Mouse (Mus musculus): ENCODE data around the gene Krt1.

Krt1 gene

DNA sequence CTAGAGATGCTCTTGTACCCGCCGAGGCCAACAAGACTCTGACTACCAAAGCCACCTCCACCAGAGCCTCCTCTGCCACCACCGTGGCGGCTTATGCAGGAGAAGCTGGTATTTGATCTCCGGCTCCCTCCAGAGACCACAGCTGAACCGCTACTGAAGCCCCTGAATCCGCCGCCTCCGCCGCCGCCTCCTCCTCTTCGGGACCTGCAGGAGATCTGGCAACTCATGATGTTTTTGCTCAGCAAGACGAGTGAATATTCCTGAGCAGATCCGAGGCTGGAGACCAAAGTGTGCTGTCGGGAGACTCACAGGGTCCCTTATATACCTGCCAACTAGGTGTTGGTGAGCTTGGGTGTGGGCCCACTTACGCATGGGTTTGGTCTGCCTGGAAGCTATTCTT lies 32.7 kb downstream of the Krt1 start, which contains the start of gene Krt2:
Gene Krt2, minus strand, starts transcription at position 295 of the 400 bp plus-strand sequence.
- in situ Hi-C loops (cut with MboI, MseI) = no loop called here

DNA sequence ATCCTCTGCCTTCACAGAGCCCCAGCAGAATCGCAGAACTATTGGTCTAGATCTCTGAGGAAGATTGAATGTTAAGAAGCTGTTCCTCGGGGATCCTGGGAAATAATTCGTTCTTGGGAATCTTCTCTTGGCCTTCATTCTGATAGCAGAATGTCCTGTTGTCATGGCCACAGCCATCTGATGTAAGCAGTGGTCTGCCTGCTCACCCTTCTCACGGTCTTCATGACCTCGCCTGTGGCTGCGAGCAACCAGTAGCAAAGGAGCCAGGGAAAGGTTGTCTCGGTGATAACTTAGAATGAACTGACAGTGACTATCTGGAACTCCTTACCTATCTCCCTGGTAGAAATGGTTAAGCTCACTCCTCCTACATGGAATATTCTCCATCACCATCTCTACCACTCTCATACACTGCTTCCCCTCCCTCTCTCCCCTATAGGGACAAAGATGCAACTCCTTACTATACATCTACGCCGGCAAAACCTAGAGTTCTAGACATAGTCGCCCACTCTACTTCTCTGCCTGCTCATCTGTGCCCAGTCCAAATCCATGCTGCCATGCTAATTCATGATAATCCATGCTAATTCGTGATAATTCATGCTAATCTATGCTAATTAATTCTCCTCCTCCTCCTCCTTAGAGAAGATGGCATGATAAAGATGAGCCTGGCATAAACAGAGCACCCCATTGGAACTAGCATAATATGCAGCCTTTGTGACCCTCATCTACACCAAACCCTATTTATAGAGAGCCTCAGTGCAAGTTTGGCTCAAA lies 47.4 kb downstream of the Krt1 start:
- in situ Hi-C loops (cut with MboI, MseI) = no loop called here

DNA sequence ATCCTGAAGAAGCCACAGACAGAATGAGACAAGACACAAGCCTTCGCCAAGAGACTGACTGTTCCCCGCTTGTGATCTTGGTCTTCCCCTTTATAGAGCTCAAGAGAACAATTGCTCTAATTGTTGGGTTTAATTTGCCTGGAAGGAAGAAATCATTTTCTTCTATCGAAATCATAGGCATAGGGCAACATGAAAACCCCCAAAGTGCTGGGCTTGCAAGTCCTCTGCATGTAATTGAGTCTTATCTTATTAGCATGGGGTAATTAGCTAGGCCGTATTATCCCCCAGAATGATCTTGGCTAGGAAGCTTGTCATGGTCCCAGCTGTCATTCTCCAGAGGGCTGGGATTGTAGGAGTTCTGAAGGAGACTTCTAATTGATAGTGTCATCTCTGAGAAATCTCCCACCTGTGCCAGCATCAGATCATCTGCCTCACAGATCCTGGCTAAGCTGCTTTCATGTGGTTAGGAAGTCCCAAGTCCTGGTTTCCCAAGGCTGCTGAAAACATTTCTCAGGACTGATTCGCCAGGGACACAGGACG lies 48.2 kb downstream of the Krt1 start, which contains the start of gene Krt73:
Gene Krt73, minus strand, starts transcription at position 51 of the 540 bp plus-strand sequence.
- in situ Hi-C loops (cut with MboI, MseI) = no loop called here

Data from T-helper 2 cell (primary cell).